ENCODE assay signal across 19 mouse cellular contexts in the genomic region with DNA sequence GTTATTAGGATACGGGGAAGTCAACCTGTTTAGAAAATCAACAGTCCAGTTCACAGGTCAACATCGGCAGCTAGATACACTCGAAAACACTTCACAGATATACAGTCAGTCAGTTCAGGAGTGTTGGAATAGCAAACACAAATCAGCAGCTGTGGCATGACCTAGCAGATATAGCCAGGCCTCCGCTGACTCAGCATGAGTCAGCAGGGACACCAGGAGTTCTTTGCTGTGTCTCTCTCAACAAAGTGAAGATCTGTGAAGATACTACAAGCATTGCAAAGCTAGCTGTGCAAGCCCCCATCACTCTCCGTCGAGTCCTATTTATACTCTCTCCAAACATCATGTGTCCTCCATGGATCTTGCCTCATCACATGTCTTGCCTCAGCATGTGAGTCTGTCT. TPM values are rescaled to one million over a fixed set of nuclear protein-coding genes. Genes with fewer than 3 reads are reported as not detected.
A peak's percentile ranks its signal among the peaks of the same experiment; 100 is the strongest.
DNase-seq lines count a peak whose midpoint lies in the region; ATAC-seq and TF ChIP-seq lines count a peak whose summit lies in the region.
"Had no signal": no experiment of that assay in that cellular context is flagged by ENCODE, and none has a peak within 500 bp of the region (broad histone marks: within the 10 kb centered on the region; RNA-seq: fewer than 3 reads in every experiment).

No protein-coding gene starts in this region.

- H3K4me3 ChIP-seq in liver, embryonic 11.5 days (ENCODE audit: low read depth, low read length): no peak overlapping the region
- H3K4me3 ChIP-seq in stomach, postnatal 0 days (ENCODE audit: low read depth, low read length): no peak overlapping the region
- H3K4me3 ChIP-seq in midbrain, embryonic 13.5 days (replicated peaks): no peak overlapping the region
- H3K4me3 ChIP-seq: forebrain, embryonic 13.5 days; midbrain, embryonic 15.5 days; neural tube, embryonic 13.5 days had no signal

- ATAC-seq in liver, embryonic 11.5 days (replicated peaks; ENCODE audit: low FRiP score): peak; percentile 72
- peak; percentile 70 for ATAC-seq in stomach, postnatal 0 days (ENCODE audit: low FRiP score, low TSS enrichment)
- ATAC-seq in midbrain, embryonic 13.5 days: no peak
- ATAC-seq: forebrain, embryonic 13.5 days; lung, postnatal 0 days; midbrain, embryonic 15.5 days had no signal

- peak; percentile 16 for DNase-seq in lung, postnatal 36 days
- DNase-seq in lung, postnatal 4 days: no peak
- DNase-seq in adrenal gland, postnatal 10 days: peak; percentile 59
- no peak for DNase-seq in liver, embryonic 11.5 days (ENCODE audit: low spot score)
- peak; percentile 35 for DNase-seq in stomach, postnatal 0 days (ENCODE audit: low spot score)
- no peak for DNase-seq in left cerebral cortex, postnatal 10 days (ENCODE audit: extremely low spot score in 1 of 2, low spot score in 2 of 2)
- DNase-seq in urinary bladder, adult 18-20 months (ENCODE audit: low spot score in 2 of 2): no peak
- DNase-seq: cerebellum, adult 9-11 months; gastrocnemius, postnatal 36 days; right cerebral cortex, postnatal 14 days had no signal

- H3K27me3 ChIP-seq in liver, embryonic 11.5 days (replicated peaks; ENCODE audit: control insufficient read depth, insufficient read depth, low read length): no peaks in the 10 kb centered on the region
- no peaks in the 10 kb centered on the region for H3K27me3 ChIP-seq in stomach, postnatal 0 days (ENCODE audit: control insufficient read depth, insufficient read depth, low read length)
- no peaks in the 10 kb centered on the region for H3K27me3 ChIP-seq in midbrain, embryonic 13.5 days
- H3K27me3 ChIP-seq: forebrain, embryonic 13.5 days; midbrain, embryonic 15.5 days; neural tube, embryonic 13.5 days had no signal

- 71% methylated on average over 6 of the region's 6 CpGs for WGBS in liver, embryonic 11.5 days
- 67% methylated on average over 6 of the region's 6 CpGs for WGBS in stomach, postnatal 0 days
- WGBS in midbrain, embryonic 13.5 days: 89% methylated on average over 6 of the region's 6 CpGs

- H3K27ac ChIP-seq in liver, embryonic 11.5 days (ENCODE audit: low read depth, low read length): peak overlapping the region; percentile 49
- no peak overlapping the region for H3K27ac ChIP-seq in stomach, postnatal 0 days (replicated peaks)
- no peak overlapping the region for H3K27ac ChIP-seq in midbrain, embryonic 13.5 days
- H3K27ac ChIP-seq: forebrain, embryonic 13.5 days; midbrain, embryonic 15.5 days; neural tube, embryonic 13.5 days had no signal

- no peak overlapping the region for H3K4me2 ChIP-seq in liver, embryonic 11.5 days
- H3K4me2 ChIP-seq in stomach, postnatal 0 days (replicated peaks; ENCODE audit: low read depth): no peak overlapping the region
- H3K4me2 ChIP-seq in midbrain, embryonic 13.5 days (replicated peaks): no peak overlapping the region

- TF ChIP-seq CTCF in stomach, postnatal 0 days (IDR thresholded peaks at IDR 0.05; ENCODE audit: low read depth): no peak

- no peak overlapping the region for H3K9ac ChIP-seq in liver, embryonic 11.5 days (ENCODE audit: low read depth, low read length)
- no peak overlapping the region for H3K9ac ChIP-seq in stomach, postnatal 0 days (ENCODE audit: low read length)
- no peak overlapping the region for H3K9ac ChIP-seq in midbrain, embryonic 13.5 days (replicated peaks)
- H3K9ac ChIP-seq: forebrain, embryonic 13.5 days; midbrain, embryonic 15.5 days; neural tube, embryonic 13.5 days had no signal

- no peaks in the 10 kb centered on the region for H3K9me3 ChIP-seq in liver, embryonic 11.5 days (ENCODE audit: control insufficient read depth, low read length)
- no peaks in the 10 kb centered on the region for H3K9me3 ChIP-seq in stomach, postnatal 0 days (ENCODE audit: control insufficient read depth, low read length)
- H3K9me3 ChIP-seq in midbrain, embryonic 13.5 days: no peaks in the 10 kb centered on the region
- H3K9me3 ChIP-seq: forebrain, embryonic 13.5 days; midbrain, embryonic 15.5 days; neural tube, embryonic 13.5 days had no signal

- no peaks in the 10 kb centered on the region for H3K36me3 ChIP-seq in liver, embryonic 11.5 days (ENCODE audit: control insufficient read depth, insufficient read depth, low read length)
- H3K36me3 ChIP-seq in stomach, postnatal 0 days (ENCODE audit: control insufficient read depth, insufficient read depth, low read length): no peaks in the 10 kb centered on the region
- no peaks in the 10 kb centered on the region for H3K36me3 ChIP-seq in midbrain, embryonic 13.5 days
- H3K36me3 ChIP-seq: midbrain, embryonic 15.5 days; neural tube, embryonic 13.5 days had no signal

- no peak for TF ChIP-seq EP300 in stomach, postnatal 0 days (optimal IDR thresholded peaks at IDR 0.05)

- intact Hi-C loops in left cerebral cortex, postnatal 10 days (cut with DNase I): loop anchor here (2.0 kb wide), 2 partner anchors 103 to 137 kb away; a partner anchor contains a TSS

- peaks cover 12% of the 10 kb centered on the region; the same call in 1 of the 2 replicates for H3K4me1 ChIP-seq in liver, embryonic 11.5 days (replicated peaks; ENCODE audit: control insufficient read depth, insufficient read depth, low read length)
- H3K4me1 ChIP-seq in stomach, postnatal 0 days (replicated peaks; ENCODE audit: control insufficient read depth, insufficient read depth): no peaks in the 10 kb centered on the region; the same call in 1 of the 2 replicates
- no peaks in the 10 kb centered on the region for H3K4me1 ChIP-seq in midbrain, embryonic 13.5 days (replicated peaks)
- H3K4me1 ChIP-seq: forebrain, embryonic 13.5 days; midbrain, embryonic 15.5 days; neural tube, embryonic 13.5 days had no signal

RNA-seq across cellular contexts. Expression of a gene that starts 16.9 kb away (rescaled TPM):
- 10 to 100 TPM; 17.1 to 37.9 TPM for total RNA-seq in adrenal gland, postnatal 10 days (2021)
- 4.3 and 5.8 TPM in 2 replicates for polyA plus RNA-seq in liver, embryonic 11.5 days (2014; fragmentation: Nextera tagmentation; extraction: Ambion mirVana)
- polyA plus RNA-seq in stomach, postnatal 0 days (2015; fragmentation: Nextera tagmentation; extraction: Ambion mirVana): 0.19 and 0.30 TPM in 2 replicates
- not detected in 2 replicates for polyA plus RNA-seq in midbrain, embryonic 13.5 days (2015; fragmentation: Nextera tagmentation; extraction: Ambion mirVana)
- not detected for total RNA-seq in left cerebral cortex, postnatal 10 days (2021)
- total RNA-seq: gastrocnemius, postnatal 36 days; heart, postnatal 25 days; left cerebral cortex, postnatal 36 days had no signal
- polyA plus RNA-seq: embryonic facial prominence, embryonic 11.5 days; forebrain, embryonic 13.5 days; lung, postnatal 0 days; midbrain, embryonic 15.5 days; neural tube, embryonic 13.5 days had no signal

RNA-seq across cellular contexts. Expression of a gene that starts 21.7 kb away (rescaled TPM):
- total RNA-seq in adrenal gland, postnatal 10 days (2021): 10 to 100 TPM; 35.0 to 76.1 TPM
- 0.40 and 0.66 TPM in 2 replicates for polyA plus RNA-seq in liver, embryonic 11.5 days (2014; fragmentation: Nextera tagmentation; extraction: Ambion mirVana)
- 0.70 and 0.83 TPM in 2 replicates for polyA plus RNA-seq in stomach, postnatal 0 days (2015; fragmentation: Nextera tagmentation; extraction: Ambion mirVana)
- 0.97 and 1.1 TPM in 2 replicates for polyA plus RNA-seq in midbrain, embryonic 13.5 days (2015; fragmentation: Nextera tagmentation; extraction: Ambion mirVana)
- 1 to 10 TPM; 1.4 to 1.5 TPM for total RNA-seq in left cerebral cortex, postnatal 10 days (2021)
- total RNA-seq: gastrocnemius, postnatal 36 days; heart, postnatal 25 days had no signal
- polyA plus RNA-seq: large intestine, adult 2 months had no signal

RNA-seq across cellular contexts. Expression of a gene that starts 54.5 kb away (rescaled TPM):
- 1 to 10 TPM; 2.1 to 2.5 TPM for total RNA-seq in adrenal gland, postnatal 10 days (2021)
- polyA plus RNA-seq in liver, embryonic 11.5 days (2014; fragmentation: Nextera tagmentation; extraction: Ambion mirVana): 0.63 and 1.5 TPM in 2 replicates
- polyA plus RNA-seq in stomach, postnatal 0 days (2015; fragmentation: Nextera tagmentation; extraction: Ambion mirVana): 0.48 and 0.68 TPM in 2 replicates
- 0.39 and 0.66 TPM in 2 replicates for polyA plus RNA-seq in midbrain, embryonic 13.5 days (2015; fragmentation: Nextera tagmentation; extraction: Ambion mirVana)
- under 1 TPM; 0.30 to 0.36 TPM for total RNA-seq in left cerebral cortex, postnatal 10 days (2021)
- polyA plus RNA-seq: embryonic facial prominence, embryonic 11.5 days had no signal

RNA-seq across cellular contexts. Expression of a gene that starts 58.8 kb away (rescaled TPM):
- 10 to 100 TPM; 29.9 to 37.6 TPM for total RNA-seq in adrenal gland, postnatal 10 days (2021)
- polyA plus RNA-seq in liver, embryonic 11.5 days (2014; fragmentation: Nextera tagmentation; extraction: Ambion mirVana): 9.3 and 9.4 TPM in 2 replicates
- 2.6 and 3.9 TPM in 2 replicates for polyA plus RNA-seq in stomach, postnatal 0 days (2015; fragmentation: Nextera tagmentation; extraction: Ambion mirVana)
- polyA plus RNA-seq in midbrain, embryonic 13.5 days (2015; fragmentation: Nextera tagmentation; extraction: Ambion mirVana): 34.9 and 37.2 TPM in 2 replicates
- total RNA-seq in left cerebral cortex, postnatal 10 days (2021): 100 to 1,000 TPM; 871 to 875 TPM

Comparison
In these comparisons a context has a peak if more than half of its experiments do, and no peak if none do; other contexts are left out.
1. DNase-seq: peak in lung, postnatal 36 days (single experiment), adrenal gland, postnatal 10 days (single experiment) and stomach, postnatal 0 days (single experiment); none in lung, postnatal 4 days (0 of 2), liver, embryonic 11.5 days (single experiment), left cerebral cortex, postnatal 10 days (0 of 2) and urinary bladder, adult 18-20 months (0 of 2).